Mouse (Mus musculus): ENCODE results near the gene Ncor2. TPM values are rescaled to one million over a fixed set of nuclear protein-coding genes. Genes with fewer than 3 reads are reported as not detected.

Gene Ncor2
- polyA plus RNA-seq, 1 experiment from 2014 or later = 23.3 TPM

GRCm38 (mm10) chr5:125074571-125075171 lies 104.3 kb downstream of the Ncor2 start:
- no peaks in the 10 kb centered on the region for H3K27me3 ChIP-seq (replicated peaks; ENCODE audit: control insufficient read depth, insufficient read depth, low read length)
- H3K4me1 ChIP-seq (ENCODE audit: control insufficient read depth, insufficient read depth, low read depth, low read length) = peaks cover 15% of the 10 kb centered on the region
- no peak overlapping the region for H3K27ac ChIP-seq (ENCODE audit: low read depth, low read length)
- no peak overlapping the region for H3K4me3 ChIP-seq (ENCODE audit: low read length)
- no peak for ATAC-seq
- 74% methylated on average over 10 of the region's 10 CpGs for WGBS
- no peak overlapping the region for H3K9ac ChIP-seq (ENCODE audit: low read depth, low read length)
- H3K9me3 ChIP-seq (ENCODE audit: control insufficient read depth, low read length) = no peaks in the 10 kb centered on the region
- H3K36me3 ChIP-seq (ENCODE audit: control insufficient read depth, insufficient read depth, low read length) = peaks cover 15% of the 10 kb centered on the region
- no peak overlapping the region for H3K4me2 ChIP-seq (ENCODE audit: low read length)

- Histone ChIP-seq H3K27ac (ENCODE audit: low read depth, low read length) (no peak overlapping the region), H3K9me3 (ENCODE audit: control insufficient read depth, low read length) (no peaks in the 10 kb centered on the region), H3K4me1 (ENCODE audit: control insufficient read depth, insufficient read depth, low read depth, low read length) (peaks cover 23% of the 10 kb centered on the region), H3K27me3 (replicated peaks; ENCODE audit: control insufficient read depth, insufficient read depth, low read length) (no peaks in the 10 kb centered on the region), H3K4me2 (ENCODE audit: low read length) (no peak overlapping the region), H3K4me3 (ENCODE audit: low read length) (no peak overlapping the region), H3K9ac (ENCODE audit: low read depth, low read length) (no peak overlapping the region), H3K36me3 (ENCODE audit: control insufficient read depth, insufficient read depth, low read length) (peaks cover 10% of the 10 kb centered on the region)
- 86% methylated on average over 8 of the region's 8 CpGs for WGBS
- ATAC-seq = no peak
These were observed 105.1 kb downstream of the Ncor2 start for GRCm38 (mm10) chr5:125073896-125074295.

GRCm38 (mm10) chr5:125073335-125073734 lies 105.7 kb downstream of the Ncor2 start:
- ATAC-seq = no peak
- H3K9ac ChIP-seq (ENCODE audit: low read depth, low read length) = no peak overlapping the region
- H3K4me2 ChIP-seq (ENCODE audit: low read length) = no peak overlapping the region
- H3K27ac ChIP-seq (ENCODE audit: low read depth, low read length) = no peak overlapping the region
- peaks cover 29% of the 10 kb centered on the region for H3K4me1 ChIP-seq (ENCODE audit: control insufficient read depth, insufficient read depth, low read depth, low read length)
- H3K4me3 ChIP-seq (ENCODE audit: low read length) = no peak overlapping the region
- H3K27me3 ChIP-seq (replicated peaks; ENCODE audit: control insufficient read depth, insufficient read depth, low read length) = no peaks in the 10 kb centered on the region
- WGBS = 85% methylated on average over 4 of the region's 4 CpGs
- no peaks in the 10 kb centered on the region for H3K9me3 ChIP-seq (ENCODE audit: control insufficient read depth, low read length)
- peaks cover 6% of the 10 kb centered on the region for H3K36me3 ChIP-seq (ENCODE audit: control insufficient read depth, insufficient read depth, low read length)

GRCm38 (mm10) chr5:125072425-125072824 lies 106.6 kb downstream of the Ncor2 start:
- H3K27me3 ChIP-seq (replicated peaks; ENCODE audit: control insufficient read depth, insufficient read depth, low read length) = no peaks in the 10 kb centered on the region
- H3K4me3 ChIP-seq (ENCODE audit: low read length) = no peak overlapping the region
- peaks cover 32% of the 10 kb centered on the region for H3K4me1 ChIP-seq (ENCODE audit: control insufficient read depth, insufficient read depth, low read depth, low read length)
- H3K9me3 ChIP-seq (ENCODE audit: control insufficient read depth, low read length) = no peaks in the 10 kb centered on the region
- H3K4me2 ChIP-seq (ENCODE audit: low read length) = no peak overlapping the region
- no peak for ATAC-seq
- no peak overlapping the region for H3K27ac ChIP-seq (ENCODE audit: low read depth, low read length)
- no peak overlapping the region for H3K9ac ChIP-seq (ENCODE audit: low read depth, low read length)
- 0 out of 2 replicates have a peak, but pooled peaks cover 6% of the 10 kb centered on the region for H3K36me3 ChIP-seq (ENCODE audit: control insufficient read depth, insufficient read depth, low read length)
- 85% methylated on average over 7 of the region's 7 CpGs for WGBS

- WGBS = 78% methylated on average over 4 of the region's 4 CpGs
- Histone ChIP-seq H3K27me3 (replicated peaks; ENCODE audit: control insufficient read depth, insufficient read depth, low read length) (no peaks in the 10 kb centered on the region), H3K9ac (ENCODE audit: low read depth, low read length) (no peak overlapping the region), H3K4me2 (ENCODE audit: low read length) (no peak overlapping the region), H3K27ac (ENCODE audit: low read depth, low read length) (peak overlapping the region; percentile 31; the same call in 1 of the 2 replicates), H3K4me3 (ENCODE audit: low read length) (no peak overlapping the region), H3K4me1 (ENCODE audit: control insufficient read depth, insufficient read depth, low read depth, low read length) (peaks cover 32% of the 10 kb centered on the region), H3K36me3 (ENCODE audit: control insufficient read depth, insufficient read depth, low read length) (0 out of 2 replicates have a peak, but pooled peaks cover 6% of the 10 kb centered on the region), H3K9me3 (ENCODE audit: control insufficient read depth, low read length) (no peaks in the 10 kb centered on the region)
- ATAC-seq = no peak
These were observed 107.1 kb downstream of the Ncor2 start for GRCm38 (mm10) chr5:125071919-125072318.

- no peak; the same call in 1 of the 2 replicates for ATAC-seq
- Histone ChIP-seq H3K27me3 (replicated peaks; ENCODE audit: control insufficient read depth, insufficient read depth, low read length) (no peaks in the 10 kb centered on the region), H3K9me3 (ENCODE audit: control insufficient read depth, low read length) (no peaks in the 10 kb centered on the region), H3K9ac (ENCODE audit: low read depth, low read length) (no peak overlapping the region), H3K4me2 (ENCODE audit: low read length) (no peak overlapping the region), H3K36me3 (ENCODE audit: control insufficient read depth, insufficient read depth, low read length) (peaks cover 12% of the 10 kb centered on the region), H3K27ac (ENCODE audit: low read depth, low read length) (peak overlapping the region; percentile 37; the same call in 1 of the 2 replicates), H3K4me3 (ENCODE audit: low read length) (no peak overlapping the region), H3K4me1 (ENCODE audit: control insufficient read depth, insufficient read depth, low read depth, low read length) (peaks cover 32% of the 10 kb centered on the region)
- 57% methylated on average over 2 of the region's 2 CpGs for WGBS
These were observed 108.6 kb downstream of the Ncor2 start for GRCm38 (mm10) chr5:125070399-125070798.

- H3K9ac ChIP-seq (ENCODE audit: low read depth, low read length) = peak overlapping the region; percentile 18
- no peak for ATAC-seq
- 72% methylated on average over 5 of the region's 5 CpGs for WGBS
- peaks cover 32% of the 10 kb centered on the region for H3K4me1 ChIP-seq (ENCODE audit: control insufficient read depth, insufficient read depth, low read depth, low read length)
- H3K27ac ChIP-seq (ENCODE audit: low read depth, low read length) = peak overlapping the region; percentile 37
- H3K9me3 ChIP-seq (ENCODE audit: control insufficient read depth, low read length) = no peaks in the 10 kb centered on the region
- H3K36me3 ChIP-seq (ENCODE audit: control insufficient read depth, insufficient read depth, low read length) = peaks cover 16% of the 10 kb centered on the region
- no peak overlapping the region for H3K4me3 ChIP-seq (ENCODE audit: low read length)
- no peak overlapping the region for H3K4me2 ChIP-seq (ENCODE audit: low read length)
- no peaks in the 10 kb centered on the region for H3K27me3 ChIP-seq (replicated peaks; ENCODE audit: control insufficient read depth, insufficient read depth, low read length)
These were observed 109.1 kb downstream of the Ncor2 start for GRCm38 (mm10) chr5:125069916-125070315.

- H3K27ac ChIP-seq (ENCODE audit: low read depth, low read length) = peak overlapping the region; percentile 37
- H3K4me2 ChIP-seq (ENCODE audit: low read length) = no peak overlapping the region
- 41% methylated on average over 5 of the region's 5 CpGs for WGBS
- no peaks in the 10 kb centered on the region for H3K27me3 ChIP-seq (replicated peaks; ENCODE audit: control insufficient read depth, insufficient read depth, low read length)
- no peak for ATAC-seq
- peaks cover 20% of the 10 kb centered on the region for H3K36me3 ChIP-seq (ENCODE audit: control insufficient read depth, insufficient read depth, low read length)
- H3K4me1 ChIP-seq (ENCODE audit: control insufficient read depth, insufficient read depth, low read depth, low read length) = peaks cover 32% of the 10 kb centered on the region
- no peak overlapping the region for H3K4me3 ChIP-seq (ENCODE audit: low read length)
- H3K9ac ChIP-seq (ENCODE audit: low read depth, low read length) = no peak overlapping the region; the same call in 1 of the 2 replicates
- H3K9me3 ChIP-seq (ENCODE audit: control insufficient read depth, low read length) = no peaks in the 10 kb centered on the region
These were observed 109.6 kb downstream of the Ncor2 start for GRCm38 (mm10) chr5:125069426-125069825.

- peak; percentile 38 for ATAC-seq
- Histone ChIP-seq H3K27ac (ENCODE audit: low read depth, low read length) (peak overlapping the region; percentile 72), H3K4me1 (ENCODE audit: control insufficient read depth, insufficient read depth, low read depth, low read length) (peaks cover 35% of the 10 kb centered on the region), H3K9me3 (ENCODE audit: control insufficient read depth, low read length) (no peaks in the 10 kb centered on the region), H3K36me3 (ENCODE audit: control insufficient read depth, insufficient read depth, low read length) (peaks cover 22% of the 10 kb centered on the region), H3K4me3 (ENCODE audit: low read length) (no peak overlapping the region), H3K27me3 (replicated peaks; ENCODE audit: control insufficient read depth, insufficient read depth, low read length) (no peaks in the 10 kb centered on the region), H3K4me2 (ENCODE audit: low read length) (no peak overlapping the region), H3K9ac (ENCODE audit: low read depth, low read length) (no peak overlapping the region; the same call in 1 of the 2 replicates)
- 22% methylated on average over 16 of the region's 16 CpGs for WGBS
These were observed 110.6 kb downstream of the Ncor2 start for GRCm38 (mm10) chr5:125068371-125068951.

Measured in hindbrain, embryonic 16.5 days (tissue).